Mouse (Mus musculus) urinary bladder, postnatal 25 days (tissue): ENCODE measurements around the gene Pold4.
"Not testable (repeated sequence)": the region's sequence is repeated elsewhere in the genome, so short reads cannot be mapped to it uniquely, and the experiment has no call there.

Experiments
- DNase-seq: peaks from one replicate; pipeline ENCODE4 v3.0.0; 2022; ENCODE audit warnings: low spot score

Pold4 gene

GRCm38 (mm10) chr19:4227894-4228678 lies 3.6 kb upstream of the Pold4 start:
- peak; percentile 68 for DNase-seq

DNA sequence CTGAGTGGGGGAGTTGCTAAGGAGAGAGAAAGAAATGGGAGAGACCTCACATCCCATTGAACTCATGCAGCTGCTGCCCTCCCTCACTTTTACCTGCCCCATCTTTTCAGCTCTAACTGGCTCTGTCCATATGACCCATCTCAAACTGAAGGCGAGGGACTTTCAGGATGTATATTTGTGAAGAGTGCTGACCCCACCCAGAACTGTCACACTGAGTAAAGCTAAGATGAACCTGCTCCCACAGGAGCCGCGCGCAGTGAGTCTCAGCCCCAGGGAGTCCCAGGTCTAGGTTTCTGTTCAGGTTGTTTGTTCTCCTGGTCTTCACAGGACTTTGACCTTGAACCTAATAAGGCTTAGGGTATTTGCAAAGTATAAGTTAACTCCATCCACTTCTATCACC lies 2.8 kb upstream of the Pold4 start:
- no peak for DNase-seq

DNA sequence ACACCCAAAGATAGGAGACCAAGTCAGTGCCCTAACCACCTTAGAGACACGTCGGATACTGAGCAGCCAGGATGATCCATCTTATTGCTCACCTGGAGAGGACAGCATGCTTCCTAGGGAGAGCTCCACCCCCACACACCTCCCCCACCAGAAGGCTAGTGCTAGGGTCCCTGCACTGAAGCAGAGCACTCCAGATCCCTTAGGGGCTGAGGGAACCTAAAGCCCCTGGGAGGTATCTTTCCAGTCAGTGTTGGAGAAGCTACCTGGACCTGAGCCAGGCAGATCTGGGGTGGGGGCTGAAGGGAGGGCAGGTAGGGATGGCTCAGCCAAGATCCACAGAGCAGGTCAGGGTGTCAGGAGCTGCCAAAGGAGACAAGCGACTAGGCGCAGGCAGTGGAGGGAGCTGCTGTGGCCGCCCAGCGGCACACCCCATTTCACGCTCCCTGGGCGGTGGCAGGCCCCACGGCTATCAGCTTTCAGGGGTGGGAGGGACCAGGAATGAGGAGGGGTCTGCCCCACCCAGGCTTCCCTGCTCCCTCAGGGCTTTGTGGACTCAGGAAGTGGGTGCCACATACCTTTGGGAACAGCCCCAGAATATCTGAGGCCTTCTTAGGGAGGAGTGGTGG lies 2.1 kb upstream of the Pold4 start:
- no peak for DNase-seq

GRCm38 (mm10) chr19:4230415-4230814 lies 1.3 kb upstream of the Pold4 start:
- DNase-seq = no peak

DNA sequence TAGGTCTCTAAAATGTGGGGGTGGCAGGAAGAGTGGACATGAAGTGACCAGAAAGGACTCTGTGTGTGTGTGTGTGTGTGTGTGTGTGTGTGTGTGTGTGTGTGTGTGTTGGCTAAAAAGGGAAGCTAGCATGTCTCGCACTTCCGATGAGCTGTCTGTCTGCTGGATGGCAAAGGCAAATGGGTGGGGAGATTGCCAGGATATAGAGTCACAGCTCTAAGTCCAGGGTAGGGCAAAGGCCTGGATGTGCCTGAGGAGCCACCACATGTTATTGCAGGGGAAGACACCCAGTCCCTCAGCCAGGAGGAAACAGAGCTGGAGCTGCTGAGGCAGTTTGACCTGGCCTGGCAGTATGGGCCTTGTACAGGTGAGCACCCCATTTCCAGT lies 480 bp downstream of the Pold4 start:
- DNase-seq = no peak

- no peak for DNase-seq
Measured at GRCm38 (mm10) chr19:4232651-4233050, 952 bp downstream of the Pold4 start.

GRCm38 (mm10) chr19:4234548-4234947 lies 2.8 kb downstream of the Pold4 start:
- DNase-seq = no peak

GRCm38 (mm10) chr19:4240247-4240668 lies 8.6 kb downstream of the Pold4 start:
- no peak for DNase-seq

- no peak for DNase-seq
Measured at GRCm38 (mm10) chr19:4242416-4242815, 10.7 kb downstream of the Pold4 start.

- DNase-seq = no peak
Measured at GRCm38 (mm10) chr19:4244775-4245174, 13.1 kb downstream of the Pold4 start.

DNA sequence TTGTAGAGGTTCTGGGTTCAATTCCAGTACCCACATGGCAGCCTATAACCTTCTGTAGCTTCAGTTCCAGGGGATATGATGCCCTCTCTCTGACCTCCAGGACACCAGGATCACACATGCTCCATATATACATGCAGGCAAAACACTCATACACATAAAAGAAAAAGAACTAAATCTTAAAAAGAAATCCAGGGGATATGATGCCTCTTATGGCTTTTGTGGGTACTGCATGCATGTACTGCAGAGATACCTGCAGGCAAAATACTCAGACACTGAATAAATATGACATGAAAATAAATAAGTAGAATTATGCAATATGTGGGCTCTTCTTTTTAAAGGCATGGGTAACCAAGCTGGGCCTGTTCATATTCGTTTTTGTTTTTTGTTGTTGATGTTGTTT lies 15.3 kb downstream of the Pold4 start:
- no peak for DNase-seq

GRCm38 (mm10) chr19:4248683-4249082 lies 17.0 kb downstream of the Pold4 start:
- DNase-seq = not testable (repeated sequence)

GRCm38 (mm10) chr19:4254230-4254629 lies 22.5 kb downstream of the Pold4 start:
- DNase-seq = no peak

DNA sequence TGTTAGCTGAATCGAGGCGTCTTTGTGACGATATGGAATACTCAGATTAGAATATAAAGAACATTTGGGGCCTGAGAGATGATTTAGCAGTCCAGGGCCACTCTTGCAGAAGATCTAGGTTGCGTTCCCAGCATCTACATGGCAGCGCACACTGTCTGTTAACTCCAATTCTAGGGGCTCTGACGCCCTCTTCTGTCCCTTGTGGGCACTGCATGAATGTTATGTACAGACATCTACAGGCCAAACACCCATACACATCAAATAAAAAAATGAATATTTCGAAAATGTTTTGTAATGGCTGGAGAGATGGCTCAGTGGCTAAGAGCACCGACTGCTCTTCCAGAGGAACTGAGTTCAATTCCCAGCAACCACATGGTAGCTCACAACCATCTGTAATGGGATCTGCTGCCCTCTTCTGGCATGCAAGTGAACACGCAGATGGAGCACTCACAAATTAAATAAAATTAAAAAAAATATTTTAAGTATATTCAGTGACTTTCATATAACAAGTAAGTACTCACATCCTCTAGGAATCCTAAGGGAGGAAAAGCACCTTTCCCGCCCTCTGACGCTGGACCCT lies 24.0 kb downstream of the Pold4 start:
- DNase-seq = no peak

GRCm38 (mm10) chr19:4257216-4257896 lies 25.7 kb downstream of the Pold4 start:
- DNase-seq = peak; percentile 86

GRCm38 (mm10) chr19:4257897-4258252 lies 26.2 kb downstream of the Pold4 start:
- no peak for DNase-seq

DNA sequence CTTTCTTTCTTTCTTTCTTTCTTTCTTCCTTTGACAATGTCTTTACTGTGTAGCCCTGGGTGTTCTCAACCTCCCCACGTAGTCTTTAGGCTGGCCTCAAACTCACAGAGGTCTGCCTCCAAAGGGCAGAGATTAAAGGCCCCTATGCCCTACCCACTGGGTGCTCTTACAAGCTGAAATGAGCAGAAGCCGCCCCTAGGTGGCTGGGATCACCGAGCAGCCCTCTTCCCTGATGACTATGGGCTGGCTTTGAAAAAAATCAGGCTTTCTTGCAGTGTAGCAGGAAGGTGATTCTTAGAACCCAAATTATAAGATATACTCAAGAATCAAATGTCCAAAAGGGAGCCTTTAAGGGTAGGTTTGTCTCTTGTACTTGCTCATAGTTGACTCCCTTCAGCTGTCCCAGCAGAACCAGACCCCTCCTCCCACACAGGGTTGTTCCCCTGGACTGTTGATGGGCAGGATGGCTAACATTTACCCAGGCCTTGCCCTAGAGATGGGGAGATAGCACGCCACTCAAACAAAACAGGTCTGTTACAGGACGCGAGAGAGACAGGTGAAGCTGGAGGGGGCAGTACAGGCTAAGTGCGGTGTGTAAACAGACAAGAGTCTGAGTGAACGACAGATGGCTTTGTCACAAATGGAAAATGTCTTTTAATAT lies 29.5 kb downstream of the Pold4 start:
- no peak for DNase-seq

- DNase-seq = no peak
Measured at GRCm38 (mm10) chr19:4262756-4263155, 31.1 kb downstream of the Pold4 start.

- no peak for DNase-seq
Measured at GRCm38 (mm10) chr19:4263702-4264101, 32.0 kb downstream of the Pold4 start.

- no peak for DNase-seq
Measured at GRCm38 (mm10) chr19:4264171-4264780, 32.6 kb downstream of the Pold4 start.

DNA sequence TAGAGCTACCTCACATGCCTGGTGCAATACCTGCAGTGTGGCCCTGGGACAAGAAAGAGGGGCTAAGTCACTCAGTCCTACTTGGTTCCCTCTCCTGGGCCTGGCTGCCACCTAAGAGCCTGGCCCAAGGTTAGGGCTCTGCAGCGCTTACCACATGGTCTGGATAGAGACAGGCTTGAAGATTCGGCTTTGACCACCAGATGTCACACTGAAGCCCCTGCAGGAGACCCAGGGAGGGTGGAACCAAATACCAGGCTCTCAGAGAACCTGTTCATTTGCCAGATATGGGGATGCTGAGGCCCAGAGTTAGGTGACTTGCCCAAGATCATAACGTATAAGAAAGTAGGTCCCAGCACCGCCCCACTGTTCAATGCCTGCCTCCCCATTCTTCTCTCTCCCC lies 34.3 kb downstream of the Pold4 start:
- no peak for DNase-seq
